Mouse (Mus musculus): ENCODE measurements around the gene Tmem164. TPM values are rescaled to one million over a fixed set of nuclear protein-coding genes. Genes with fewer than 3 reads are reported as not detected.
A peak's percentile ranks its signal among the peaks of the same experiment; 100 is the strongest.

Gene Tmem164
- polyA plus RNA-seq, 1 experiment from 2014 or later, result 75.2 TPM

DNA sequence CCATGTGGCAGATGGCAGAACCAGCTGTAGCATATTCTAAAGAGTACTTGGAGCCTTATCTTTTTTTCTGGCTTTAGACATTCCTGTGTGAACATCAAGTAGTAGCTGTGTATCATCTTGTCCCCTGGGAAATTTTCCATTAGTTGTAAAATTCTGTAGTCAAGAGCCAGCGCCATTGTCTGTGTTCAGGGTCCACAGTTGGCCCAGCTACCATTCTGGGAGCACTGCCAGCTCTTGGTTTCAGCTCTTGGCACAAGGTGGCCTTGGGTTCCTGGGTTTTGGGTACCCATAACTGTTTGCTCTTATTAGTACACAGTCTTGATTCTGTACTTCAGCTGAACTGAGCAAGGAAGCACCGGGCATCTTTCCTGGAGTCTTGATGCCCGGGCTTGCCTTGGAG, 123.4 kb downstream of the Tmem164 start:
- no peaks in the 10 kb centered on the region for H3K27me3 ChIP-seq (replicated peaks)
- WGBS, result 87% methylated on average over 3 of the region's 3 CpGs
- H3K9ac ChIP-seq, result no peak overlapping the region
- no peaks in the 10 kb centered on the region for H3K9me3 ChIP-seq (replicated peaks)
- peaks cover 16% of the 10 kb centered on the region for H3K4me1 ChIP-seq (replicated peaks)
- ATAC-seq (ENCODE audit: insufficient number of reproducible peaks, low FRiP score), result no peak
- H3K4me3 ChIP-seq, result no peak overlapping the region
- H3K4me2 ChIP-seq, result no peak overlapping the region
- H3K36me3 ChIP-seq, result 0 out of 2 replicates have a peak, but pooled peaks cover 11% of the 10 kb centered on the region
- H3K27ac ChIP-seq (ENCODE audit: poor library complexity, severe bottlenecking), result no peak overlapping the region

DNA sequence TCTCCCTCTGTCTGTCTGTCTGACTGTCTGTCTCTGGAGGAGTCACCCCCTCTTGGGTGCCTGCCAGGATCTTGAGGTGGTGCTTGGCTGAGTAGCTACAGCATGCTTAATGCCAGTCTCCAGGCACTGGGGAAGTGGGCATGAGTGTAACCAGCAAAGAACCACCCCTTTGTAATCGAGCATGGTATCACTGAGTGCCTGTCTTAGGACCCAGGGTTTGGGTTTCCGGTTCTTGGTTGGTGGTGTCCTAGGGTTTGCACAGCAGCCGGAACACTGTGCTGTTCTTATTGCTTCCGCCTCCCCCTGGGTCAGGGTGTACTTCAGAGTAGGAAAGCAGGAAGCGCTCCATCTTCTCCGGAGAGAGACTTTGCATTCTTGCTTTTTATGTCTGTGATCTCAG, 124.9 kb downstream of the Tmem164 start:
- H3K36me3 ChIP-seq, result 0 out of 2 replicates have a peak, but pooled peaks cover 12% of the 10 kb centered on the region
- H3K4me3 ChIP-seq, result no peak overlapping the region
- no peaks in the 10 kb centered on the region for H3K27me3 ChIP-seq (replicated peaks)
- 70% methylated on average over 6 of the region's 6 CpGs for WGBS
- H3K9ac ChIP-seq, result no peak overlapping the region
- ATAC-seq (ENCODE audit: insufficient number of reproducible peaks, low FRiP score), result no peak
- H3K9me3 ChIP-seq (replicated peaks), result no peaks in the 10 kb centered on the region
- H3K4me2 ChIP-seq, result no peak overlapping the region
- H3K4me1 ChIP-seq (replicated peaks), result peaks cover 16% of the 10 kb centered on the region
- no peak overlapping the region for H3K27ac ChIP-seq (ENCODE audit: poor library complexity, severe bottlenecking)

- Histone ChIP-seq H3K36me3 (0 out of 2 replicates have a peak, but pooled peaks cover 12% of the 10 kb centered on the region), H3K9ac (no peak overlapping the region), H3K4me3 (no peak overlapping the region), H3K4me1 (replicated peaks) (peaks cover 16% of the 10 kb centered on the region), H3K27ac (ENCODE audit: poor library complexity, severe bottlenecking) (no peak overlapping the region), H3K9me3 (replicated peaks) (no peaks in the 10 kb centered on the region), H3K4me2 (no peak overlapping the region), H3K27me3 (replicated peaks) (no peaks in the 10 kb centered on the region)
- WGBS, result 38% methylated on average over 10 of the region's 10 CpGs
- ATAC-seq (ENCODE audit: insufficient number of reproducible peaks, low FRiP score), result no peak
These were observed 125.4 kb downstream of the Tmem164 start for GRCm38 (mm10) chrX:142806620-142807061.

GRCm38 (mm10) chrX:142808411-142808810, 127.2 kb downstream of the Tmem164 start:
- WGBS, result 43% methylated on average over 9 of the region's 9 CpGs
- no peaks in the 10 kb centered on the region for H3K27me3 ChIP-seq (replicated peaks)

GRCm38 (mm10) chrX:142813146-142813545, 131.9 kb downstream of the Tmem164 start:
- H3K9ac ChIP-seq, result no peak overlapping the region
- no peaks in the 10 kb centered on the region for H3K4me1 ChIP-seq (replicated peaks)
- 22% methylated on average over 6 of the region's 6 CpGs for WGBS
- no peak overlapping the region for H3K4me2 ChIP-seq
- H3K36me3 ChIP-seq, result peaks cover 14% of the 10 kb centered on the region
- H3K4me3 ChIP-seq, result no peak overlapping the region
- no peak for ATAC-seq (ENCODE audit: insufficient number of reproducible peaks, low FRiP score)
- H3K27me3 ChIP-seq (replicated peaks), result no peaks in the 10 kb centered on the region
- H3K27ac ChIP-seq (ENCODE audit: poor library complexity, severe bottlenecking), result no peak overlapping the region
- H3K9me3 ChIP-seq (replicated peaks), result no peaks in the 10 kb centered on the region

More at GRCm38 (mm10) chrX:142808411-142808810, 127.2 kb downstream of the Tmem164 start:
- peaks cover 13% of the 10 kb centered on the region for H3K4me1 ChIP-seq (replicated peaks)
- no peak for ATAC-seq (ENCODE audit: insufficient number of reproducible peaks, low FRiP score)
- no peak overlapping the region for H3K4me2 ChIP-seq
- no peaks in the 10 kb centered on the region for H3K9me3 ChIP-seq (replicated peaks)
- H3K4me3 ChIP-seq, result no peak overlapping the region
- no peak overlapping the region for H3K9ac ChIP-seq
- peaks cover 17% of the 10 kb centered on the region for H3K36me3 ChIP-seq
- H3K27ac ChIP-seq (ENCODE audit: poor library complexity, severe bottlenecking), result no peak overlapping the region

- no peak overlapping the region for H3K9ac ChIP-seq
- 43% methylated on average over 10 of the region's 10 CpGs for WGBS
- no peaks in the 10 kb centered on the region for H3K36me3 ChIP-seq
- no peak overlapping the region for H3K4me2 ChIP-seq
- no peak for ATAC-seq (ENCODE audit: insufficient number of reproducible peaks, low FRiP score)
- no peaks in the 10 kb centered on the region for H3K9me3 ChIP-seq (replicated peaks)
- no peak overlapping the region for H3K27ac ChIP-seq (ENCODE audit: poor library complexity, severe bottlenecking)
- H3K27me3 ChIP-seq (replicated peaks), result no peaks in the 10 kb centered on the region
- H3K4me1 ChIP-seq (replicated peaks), result peaks cover 27% of the 10 kb centered on the region
- no peak overlapping the region for H3K4me3 ChIP-seq
These were observed 137.0 kb downstream of the Tmem164 start for GRCm38 (mm10) chrX:142818057-142818682.

DNA sequence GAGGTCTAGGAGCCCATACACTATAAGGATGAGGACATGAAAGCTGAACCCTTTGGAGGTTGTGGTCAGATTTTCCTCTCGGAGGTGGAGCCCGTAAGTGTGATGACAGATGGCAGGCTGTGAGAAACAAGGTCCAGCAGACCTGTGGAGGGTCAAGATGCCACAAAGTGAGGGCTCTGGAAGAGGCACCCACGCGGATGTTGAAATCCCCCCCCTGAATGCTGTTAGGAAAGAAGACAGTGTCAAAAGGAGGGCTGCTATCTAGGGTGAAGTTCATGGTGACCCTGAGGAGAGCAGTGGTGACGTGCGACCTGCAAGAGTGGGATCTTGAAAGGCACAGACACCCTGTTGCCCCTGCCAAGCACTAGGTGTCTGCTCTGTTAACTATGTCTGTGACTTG, 140.0 kb downstream of the Tmem164 start:
- no peak overlapping the region for H3K4me2 ChIP-seq
- H3K4me1 ChIP-seq (replicated peaks), result peaks cover 46% of the 10 kb centered on the region
- no peaks in the 10 kb centered on the region for H3K27me3 ChIP-seq (replicated peaks)
- ATAC-seq (ENCODE audit: insufficient number of reproducible peaks, low FRiP score), result peak; percentile 44
- no peak overlapping the region for H3K4me3 ChIP-seq
- H3K9ac ChIP-seq, result no peak overlapping the region
- H3K9me3 ChIP-seq (replicated peaks), result no peaks in the 10 kb centered on the region
- peak overlapping the region; percentile 71 for H3K27ac ChIP-seq (ENCODE audit: poor library complexity, severe bottlenecking)
- WGBS, result 36% methylated on average over 6 of the region's 6 CpGs
- no peaks in the 10 kb centered on the region for H3K36me3 ChIP-seq

- Histone ChIP-seq H3K9me3 (replicated peaks) (no peaks in the 10 kb centered on the region), H3K9ac (no peak overlapping the region), H3K4me1 (replicated peaks) (peaks cover 52% of the 10 kb centered on the region), H3K4me3 (no peak overlapping the region), H3K4me2 (no peak overlapping the region), H3K27ac (ENCODE audit: poor library complexity, severe bottlenecking) (no peak overlapping the region), H3K36me3 (no peaks in the 10 kb centered on the region), H3K27me3 (replicated peaks) (no peaks in the 10 kb centered on the region)
- WGBS, result 29% methylated on average over 3 of the region's 3 CpGs
- no peak for ATAC-seq (ENCODE audit: insufficient number of reproducible peaks, low FRiP score)
These were observed 140.6 kb downstream of the Tmem164 start for GRCm38 (mm10) chrX:142821846-142822245.

DNA sequence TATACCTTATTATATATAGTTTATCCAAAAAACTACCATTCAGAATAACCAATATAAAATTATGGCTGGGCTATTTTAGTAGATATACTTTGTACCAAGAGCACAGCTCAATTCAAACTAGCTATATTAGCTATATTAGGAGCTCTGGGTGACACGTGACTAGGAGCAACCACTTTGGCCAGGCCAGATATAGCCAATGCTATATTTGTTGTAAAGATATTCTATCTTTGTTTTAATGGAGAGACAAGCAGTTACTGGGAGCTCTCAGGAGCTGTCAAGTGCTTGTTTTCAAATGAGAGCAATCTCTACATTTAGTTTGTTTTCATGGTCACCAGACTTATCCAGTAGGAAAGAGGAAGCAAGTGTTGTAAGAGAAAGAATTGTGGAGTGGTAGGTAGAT, 144.1 kb downstream of the Tmem164 start:
- Histone ChIP-seq H3K4me3 (0 out of 2 replicates have a peak overlapping the region, but pooled peaks have one; percentile 6), H3K27me3 (replicated peaks) (no peaks in the 10 kb centered on the region), H3K36me3 (0 out of 2 replicates have a peak, but pooled peaks cover under 1% of the 10 kb centered on the region), H3K27ac (ENCODE audit: poor library complexity, severe bottlenecking) (peak overlapping the region; percentile 90), H3K4me1 (replicated peaks) (peaks cover 72% of the 10 kb centered on the region), H3K9me3 (replicated peaks) (no peaks in the 10 kb centered on the region), H3K9ac (no peak overlapping the region), H3K4me2 (no peak overlapping the region)
- WGBS, result 30% methylated on average over 1 of the region's 1 CpGs
- no peak for ATAC-seq (ENCODE audit: insufficient number of reproducible peaks, low FRiP score)

- Histone ChIP-seq H3K9ac (no peak overlapping the region), H3K4me1 (replicated peaks) (peaks cover 68% of the 10 kb centered on the region), H3K4me3 (no peak overlapping the region), H3K36me3 (0 out of 2 replicates have a peak, but pooled peaks cover 3% of the 10 kb centered on the region), H3K27me3 (replicated peaks) (no peaks in the 10 kb centered on the region), H3K4me2 (no peak overlapping the region), H3K9me3 (replicated peaks) (no peaks in the 10 kb centered on the region), H3K27ac (ENCODE audit: poor library complexity, severe bottlenecking) (no peak overlapping the region)
- WGBS, result 38% methylated on average over 1 of the region's 1 CpGs
- no peak for ATAC-seq (ENCODE audit: insufficient number of reproducible peaks, low FRiP score)
These were observed 146.4 kb downstream of the Tmem164 start for GRCm38 (mm10) chrX:142827644-142828043.

DNA sequence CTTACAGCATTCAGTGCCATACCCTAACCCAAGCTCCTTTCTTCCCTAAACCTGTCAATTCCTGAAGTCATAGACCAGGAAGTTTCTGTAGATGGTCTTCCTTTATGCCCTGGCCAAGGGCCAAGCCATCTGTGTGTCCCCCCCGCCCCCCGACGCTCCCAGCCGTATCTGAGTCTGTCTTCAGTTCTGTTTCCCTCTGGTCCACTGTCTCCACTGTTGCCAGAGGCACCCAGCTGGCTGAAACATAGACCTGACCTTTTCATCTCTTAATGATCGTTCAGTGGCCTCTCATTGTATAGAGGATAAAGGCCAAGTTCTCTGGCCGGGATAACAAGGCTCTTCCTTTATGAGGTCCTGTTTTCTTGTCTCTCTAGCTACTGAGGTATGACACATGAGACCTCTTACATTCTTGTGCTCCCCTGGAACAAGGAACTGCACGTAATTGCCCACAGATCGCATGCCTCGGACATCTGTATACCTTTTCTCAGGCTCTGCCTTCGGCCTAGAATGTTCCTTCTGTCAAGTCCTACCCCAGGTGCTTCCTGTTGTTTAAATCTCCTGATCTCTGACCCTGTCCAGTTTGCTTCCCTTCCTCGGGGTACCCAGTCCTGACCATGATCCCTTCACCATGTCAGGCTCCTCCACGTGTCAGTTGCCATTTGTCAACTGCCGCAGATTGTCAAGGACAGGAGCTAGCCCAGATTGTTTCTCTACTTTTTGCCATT, 147.1 kb downstream of the Tmem164 start:
- H3K4me2 ChIP-seq, result no peak overlapping the region
- peaks cover 68% of the 10 kb centered on the region for H3K4me1 ChIP-seq (replicated peaks)
- H3K27ac ChIP-seq (ENCODE audit: poor library complexity, severe bottlenecking), result no peak overlapping the region
- H3K9me3 ChIP-seq (replicated peaks), result no peaks in the 10 kb centered on the region
- 60% methylated on average over 13 of the region's 13 CpGs for WGBS
- H3K27me3 ChIP-seq (replicated peaks), result no peaks in the 10 kb centered on the region
- no peak overlapping the region for H3K9ac ChIP-seq
- H3K4me3 ChIP-seq, result no peak overlapping the region
- no peak for ATAC-seq (ENCODE audit: insufficient number of reproducible peaks, low FRiP score)
- H3K36me3 ChIP-seq, result 0 out of 2 replicates have a peak, but pooled peaks cover 3% of the 10 kb centered on the region
